Mouse (Mus musculus): Measurements from ENCODE around the gene Ndel1.

DNA sequence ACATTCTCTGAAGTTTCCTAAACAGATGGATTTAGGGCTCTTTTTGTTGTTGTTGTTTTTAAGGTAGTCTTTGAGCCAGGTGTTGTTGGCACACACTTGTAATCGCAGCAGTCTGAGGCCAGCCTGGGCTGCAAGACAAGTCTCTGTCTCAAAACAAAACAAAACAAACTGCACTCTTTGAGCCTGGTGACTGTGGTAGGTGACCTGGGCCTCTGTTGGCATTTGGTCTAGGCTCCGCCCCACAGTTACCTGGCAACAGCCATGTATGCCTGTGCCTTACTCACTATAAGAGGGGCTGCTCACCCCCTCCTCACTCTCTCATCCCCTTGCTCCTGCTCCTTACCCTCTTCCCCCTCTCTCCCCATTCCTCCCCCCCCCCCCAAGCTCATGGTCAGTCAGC, 9.4 kb downstream of the Ndel1 start:
- no peak for TF ChIP-seq POLR2A (IDR thresholded peaks at IDR 0.05; ENCODE audit: extremely low read depth, insufficient read depth, low read length)
- TF ChIP-seq CTCF (IDR thresholded peaks at IDR 0.05; ENCODE audit: low read depth, low read length), result no peak
